Mouse (Mus musculus): ENCODE results near the gene Srgn.
"Not testable (repeated sequence)": the region's sequence is repeated elsewhere in the genome, so short reads cannot be mapped to it uniquely, and the experiment has no call there.

The Srgn gene

DNA sequence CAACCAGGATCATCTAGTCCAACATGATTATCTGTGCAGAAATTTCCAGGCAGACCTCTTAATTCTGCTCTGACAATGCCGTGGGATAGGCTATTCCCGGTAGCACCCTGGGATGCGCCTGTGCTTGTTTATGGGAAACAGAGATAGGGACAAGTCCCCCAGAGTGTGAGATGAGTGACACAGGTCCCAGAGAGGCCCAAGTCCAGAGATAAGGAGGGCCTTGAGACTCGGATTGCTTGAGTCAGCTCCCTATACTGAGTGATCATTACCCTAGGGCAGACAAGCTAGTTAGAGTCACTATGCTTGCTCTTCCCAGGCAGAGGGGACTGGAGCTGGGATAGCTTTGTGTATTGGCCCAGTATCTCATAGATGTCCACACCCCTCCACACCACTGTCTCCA is 5.5 kb downstream of the Srgn start:
- DNase-seq (ENCODE audit: low spot score) = no peak

DNA sequence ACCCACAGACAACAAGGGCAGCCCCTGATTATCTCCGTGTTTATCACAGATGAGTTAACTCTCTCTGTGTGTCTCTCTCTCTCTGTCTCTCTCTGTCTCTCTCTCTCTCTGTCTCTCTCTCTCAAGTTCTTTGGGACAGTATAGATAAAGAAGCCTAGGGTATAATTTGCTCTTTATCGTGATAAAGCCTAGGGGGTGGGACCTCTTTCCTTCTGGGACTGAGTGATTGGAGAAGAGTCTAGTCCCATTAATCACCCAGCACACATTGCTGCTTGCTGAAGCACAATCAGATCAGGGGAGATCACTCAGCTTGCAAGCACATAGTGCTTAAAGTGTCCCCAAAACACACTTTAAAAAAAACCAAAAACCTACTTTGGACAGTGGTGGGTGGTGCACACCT is 6.3 kb downstream of the Srgn start:
- no peak for DNase-seq (ENCODE audit: low spot score)

DNA sequence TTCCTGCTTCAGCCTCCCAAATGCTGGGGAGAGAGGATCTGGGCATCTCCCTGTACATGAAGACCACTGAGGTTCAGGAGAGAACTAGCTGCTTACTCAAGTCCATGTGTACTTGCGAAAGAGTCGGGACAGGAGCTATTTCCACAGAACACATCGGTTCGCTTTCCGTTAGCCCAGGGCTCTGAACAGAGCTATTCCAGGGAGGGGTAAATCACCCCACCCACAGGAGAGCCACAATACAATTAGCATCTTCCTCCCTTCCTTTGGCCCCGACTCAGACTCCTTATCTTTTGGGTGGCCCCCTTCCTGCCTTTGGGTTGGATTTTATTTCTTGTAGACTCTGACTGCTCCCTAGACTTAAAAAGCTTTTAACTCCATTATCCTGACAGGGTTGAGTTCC is 9.7 kb downstream of the Srgn start:
- no peak for DNase-seq (ENCODE audit: low spot score)

DNA sequence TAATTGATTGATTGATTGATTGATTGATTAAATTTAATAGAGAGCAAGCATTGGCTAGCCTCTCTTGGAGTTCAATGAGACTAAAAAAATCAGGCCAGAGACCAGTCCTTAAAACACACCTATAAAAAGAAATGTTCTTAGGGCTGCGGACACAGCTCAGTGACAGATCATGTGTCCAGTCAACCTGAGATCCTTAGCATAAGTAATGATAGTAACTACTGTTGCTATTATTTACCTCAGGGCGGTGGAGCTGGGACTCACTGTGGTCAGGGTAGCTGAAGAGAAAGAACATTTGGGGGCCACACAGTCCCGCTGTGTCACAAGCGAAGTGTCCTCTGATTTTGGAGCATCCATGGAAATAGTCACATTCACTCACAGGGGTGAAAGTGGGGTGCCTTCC is 14.4 kb downstream of the Srgn start:
- no peak for DNase-seq (ENCODE audit: low spot score)

DNA sequence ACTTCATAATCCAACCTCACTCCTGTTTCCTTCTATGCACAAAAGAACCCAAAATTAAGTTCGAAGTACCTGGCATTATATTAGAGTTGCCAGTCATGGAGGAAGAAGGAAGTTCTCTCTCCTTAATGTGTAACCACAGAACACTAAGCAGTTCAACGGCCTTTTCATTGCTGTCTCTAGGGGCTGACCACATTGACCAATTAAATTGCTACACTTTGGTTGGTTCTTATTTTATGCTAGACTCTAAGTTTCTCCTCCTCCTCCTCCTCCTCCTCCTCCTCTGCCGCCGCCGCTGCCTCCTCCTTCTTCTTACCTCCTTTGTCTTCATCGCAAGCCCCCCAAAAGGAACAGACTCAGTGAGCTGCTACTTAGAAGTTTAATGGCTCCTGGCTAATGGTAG is 15.7 kb downstream of the Srgn start:
- DNase-seq (ENCODE audit: low spot score) = no peak

DNA sequence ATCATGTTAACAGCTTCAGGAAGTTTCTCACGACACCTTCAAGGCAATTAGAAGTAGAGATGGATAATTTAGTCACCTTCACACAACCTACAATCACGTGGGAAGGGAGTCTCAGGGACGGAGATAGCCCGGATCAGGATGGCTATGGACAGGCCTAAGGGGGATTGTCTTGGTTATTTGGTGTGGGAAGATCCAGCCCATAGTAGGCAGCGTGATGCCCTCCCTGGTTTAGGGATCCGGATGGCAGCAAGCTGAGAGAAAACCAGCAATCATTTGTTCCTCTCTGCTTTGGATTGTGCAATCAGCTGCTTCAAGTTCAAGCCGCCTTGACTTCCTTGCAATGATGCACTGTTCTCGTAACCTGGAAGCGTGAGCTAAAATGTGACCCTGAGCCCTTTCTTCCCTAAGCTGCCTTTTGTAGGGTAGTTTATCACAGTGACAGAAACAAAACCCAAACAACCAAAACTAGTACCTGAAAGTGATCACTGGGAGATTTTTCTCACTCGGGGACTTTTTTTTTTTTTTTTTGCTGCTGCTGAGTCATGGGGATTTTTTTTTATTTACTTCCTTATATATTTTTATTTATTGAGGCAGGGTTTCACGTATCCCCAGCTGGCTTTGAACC is 18.1 kb downstream of the Srgn start:
- DNase-seq (ENCODE audit: low spot score) = no peak

DNA sequence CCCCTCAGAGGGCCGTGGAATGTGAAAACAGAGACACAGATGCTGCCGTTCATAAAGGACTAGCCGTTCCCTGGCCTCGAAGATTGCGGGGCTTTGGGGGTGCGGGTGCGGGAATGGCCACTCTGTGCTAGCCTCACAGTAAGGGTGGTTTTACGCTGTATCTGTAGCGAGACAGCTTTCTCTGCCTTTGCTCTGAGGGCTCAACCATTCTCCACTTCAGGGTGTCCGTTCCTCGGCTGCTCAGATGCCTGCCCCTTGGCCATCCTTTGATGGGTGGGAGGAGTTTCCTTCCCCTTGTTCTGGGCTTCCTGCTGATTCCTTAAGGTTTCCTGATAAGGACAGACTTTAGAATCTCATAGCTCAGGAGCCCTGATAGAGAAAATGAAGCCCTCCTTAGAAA is 18.8 kb downstream of the Srgn start:
- no peak for DNase-seq (ENCODE audit: low spot score)

DNA sequence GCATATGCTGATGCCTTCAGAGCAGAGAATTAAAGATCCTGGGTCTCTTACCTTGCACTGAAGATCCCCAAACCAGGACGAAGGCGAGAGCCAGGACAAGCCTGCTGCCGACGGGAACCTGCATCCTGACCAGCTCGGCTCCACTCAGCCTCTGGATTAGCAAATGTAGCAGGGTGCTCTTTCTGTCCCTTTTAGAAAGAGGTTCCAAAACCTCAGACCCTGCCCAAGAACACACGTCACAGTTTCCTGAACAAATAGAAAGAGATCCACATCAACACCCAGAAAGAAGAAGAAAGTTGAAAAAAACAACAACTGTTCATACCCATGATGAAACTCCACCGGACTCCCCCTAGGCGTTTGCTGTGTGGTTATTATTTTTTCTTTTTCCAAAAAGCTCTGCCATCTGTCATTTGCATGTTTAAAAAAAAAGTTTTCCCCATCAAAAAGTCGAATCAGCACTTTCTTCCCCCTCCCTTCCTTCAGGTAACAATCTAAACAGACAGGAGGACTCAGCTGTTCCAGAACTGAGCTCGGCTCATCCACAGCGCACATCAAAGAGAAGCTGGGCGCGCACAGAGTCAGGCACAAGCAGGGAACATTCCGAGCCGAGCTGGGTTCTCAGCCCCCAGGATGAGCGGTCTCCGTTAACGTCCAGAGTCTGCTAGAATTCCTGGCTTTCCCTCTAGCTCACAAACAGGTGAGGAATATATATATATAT is 19.5 kb downstream of the Srgn start:
- no peak for DNase-seq (ENCODE audit: low spot score)

DNA sequence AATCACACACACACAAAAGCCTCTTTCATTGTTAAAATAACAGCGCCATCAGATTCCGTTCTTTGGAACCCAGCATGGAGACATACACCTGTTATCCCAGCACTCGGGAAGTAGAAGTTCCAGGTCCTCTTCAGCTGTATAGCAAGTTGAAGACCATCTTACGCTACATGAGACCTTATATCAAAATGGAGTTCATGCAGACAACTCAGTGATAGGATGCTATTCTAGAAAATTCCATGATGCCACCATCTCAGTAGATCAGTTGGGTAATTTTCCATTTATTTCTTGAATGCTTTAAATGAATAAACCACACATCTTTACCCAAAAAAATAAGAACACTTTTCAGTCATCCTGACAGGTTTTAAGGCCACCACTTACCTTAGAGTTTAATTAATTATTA is 20.2 kb downstream of the Srgn start:
- DNase-seq (ENCODE audit: low spot score) = no peak

DNA sequence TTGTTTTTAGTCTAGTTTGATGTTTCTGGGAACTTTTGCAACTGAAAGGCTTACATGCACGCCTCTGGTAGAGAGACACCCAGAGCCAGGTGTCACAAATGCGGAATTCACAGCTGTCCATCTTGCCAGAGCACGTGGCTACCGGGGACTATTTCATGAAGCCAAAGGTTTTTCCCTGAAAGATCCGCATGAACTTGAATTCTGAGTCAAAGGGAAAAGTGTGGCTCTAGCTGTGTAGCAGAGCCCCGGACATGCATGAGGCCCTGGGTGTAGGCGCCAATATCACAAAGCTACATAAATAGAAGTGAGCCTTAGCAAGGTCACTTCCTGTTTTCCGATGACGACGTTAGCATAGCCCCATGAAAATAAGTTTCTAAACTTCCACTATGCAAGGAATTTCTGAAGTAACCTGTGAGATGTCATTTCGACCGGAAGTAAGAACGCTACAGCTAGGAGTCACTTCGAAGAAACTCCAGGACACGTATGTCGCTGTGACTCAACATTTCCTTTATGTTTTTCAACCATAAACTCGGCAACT is 21.2 kb downstream of the Srgn start:
- DNase-seq (ENCODE audit: low spot score) = no peak

DNA sequence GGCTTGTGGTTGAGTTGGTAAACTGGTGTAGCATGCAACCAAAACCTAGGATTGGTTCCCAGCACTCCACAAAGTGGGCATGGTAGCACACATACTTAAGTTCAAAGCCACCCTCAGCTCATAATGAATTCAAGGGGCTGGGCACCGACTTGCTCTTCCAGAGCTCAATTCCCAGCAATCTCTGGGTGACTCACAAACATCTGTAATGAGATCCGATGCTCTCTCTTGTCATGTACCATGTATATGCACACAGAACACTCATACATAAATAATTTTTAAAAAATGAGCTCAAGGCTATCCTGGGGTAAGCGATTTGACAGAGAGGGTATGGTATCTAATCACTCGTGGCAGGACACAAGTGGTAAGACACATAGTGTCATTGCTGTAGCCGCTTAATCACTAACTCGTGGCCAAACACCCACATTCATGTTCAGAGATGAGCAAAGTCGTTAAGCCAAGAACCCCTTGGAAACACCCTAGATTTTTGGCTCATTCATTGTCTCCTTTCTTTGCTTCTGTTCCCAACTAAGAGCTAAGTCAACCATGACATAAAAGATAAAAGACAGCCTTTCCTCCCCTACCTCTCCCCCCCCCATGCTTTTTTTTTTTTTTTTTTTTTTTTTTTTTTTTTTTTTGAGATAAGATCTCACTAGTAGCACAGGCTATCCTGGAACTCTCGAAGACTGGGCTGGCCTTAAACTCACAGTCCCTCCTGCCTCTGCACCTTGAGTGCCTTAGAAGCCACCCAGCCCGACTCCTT is 21.8 kb downstream of the Srgn start:
- no peak for DNase-seq (ENCODE audit: low spot score)

DNA sequence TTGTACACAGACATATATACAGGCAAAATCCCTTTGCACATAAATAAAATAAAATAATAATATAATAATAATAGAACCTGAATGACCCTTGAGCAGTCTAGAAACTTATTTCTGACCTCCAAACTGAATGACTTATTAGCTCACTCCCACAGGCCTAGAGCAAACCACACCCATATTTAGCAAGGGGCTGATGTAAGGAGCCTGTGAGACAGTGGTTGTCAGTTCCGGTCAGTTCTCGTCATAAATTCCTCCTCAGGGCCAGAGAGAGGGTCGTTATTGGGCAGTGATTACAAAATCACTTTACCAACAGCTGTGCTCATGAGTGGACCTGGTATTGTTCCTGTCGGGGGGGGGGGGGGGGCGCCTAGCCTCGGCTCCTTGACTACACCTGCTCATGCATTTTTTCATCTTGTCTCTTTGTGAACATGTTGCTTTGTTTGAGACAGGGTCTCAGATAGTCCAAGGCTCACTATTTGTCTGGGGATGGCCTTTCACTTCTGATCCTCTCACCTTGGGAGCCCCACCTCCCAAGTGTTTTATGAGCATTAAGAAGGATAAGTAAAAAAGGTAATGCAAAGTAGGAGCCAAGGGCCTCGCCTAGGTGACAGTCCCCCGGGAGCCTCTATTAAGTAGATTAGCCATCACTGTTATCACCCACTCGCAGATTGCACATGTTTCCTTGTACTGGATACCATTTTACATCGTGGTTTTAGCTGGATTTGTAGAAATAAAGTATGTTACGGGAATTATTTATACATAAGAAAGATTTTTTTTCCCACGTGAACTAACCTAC is 23.2 kb downstream of the Srgn start:
- no peak for DNase-seq (ENCODE audit: low spot score)

DNA sequence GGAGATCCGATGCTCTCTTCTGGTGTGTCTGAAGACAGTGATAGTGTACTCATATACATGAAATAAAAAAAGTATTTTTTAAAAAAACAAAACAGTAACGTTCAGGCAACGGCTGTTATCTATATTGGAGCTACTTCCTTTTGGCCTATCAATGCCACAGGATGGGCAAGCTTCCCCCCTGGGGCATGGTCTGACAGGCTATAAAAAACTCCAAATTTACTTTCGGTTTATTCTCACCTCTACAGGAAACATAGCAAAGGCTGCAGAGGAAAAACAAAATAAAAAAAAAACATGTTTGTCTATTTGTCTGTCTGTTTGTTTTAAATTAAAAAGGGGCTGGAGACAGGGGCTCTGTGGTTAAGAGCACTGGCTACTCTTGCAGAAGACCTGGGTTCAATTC is 23.9 kb downstream of the Srgn start:
- DNase-seq (ENCODE audit: low spot score) = no peak

DNA sequence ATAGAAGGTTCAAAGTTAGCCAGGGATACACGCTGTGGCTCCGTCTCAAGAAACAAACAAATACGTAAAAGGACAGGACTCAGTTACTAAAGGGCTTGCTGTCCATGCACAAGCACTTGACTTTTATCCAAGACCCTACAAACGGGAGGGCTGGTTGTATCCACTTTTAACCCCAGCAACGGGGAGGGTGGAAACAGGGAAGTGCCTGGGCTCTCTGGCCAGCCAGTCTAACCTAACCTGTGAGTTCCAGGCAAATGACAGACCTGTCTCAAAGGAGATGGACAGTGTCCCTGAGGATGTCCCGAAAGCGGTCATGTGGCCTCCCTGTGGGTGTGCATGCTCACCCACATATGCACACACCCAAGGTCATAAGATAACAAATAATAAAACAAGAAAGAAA is 25.3 kb downstream of the Srgn start:
- DNase-seq (ENCODE audit: low spot score) = no peak

DNA sequence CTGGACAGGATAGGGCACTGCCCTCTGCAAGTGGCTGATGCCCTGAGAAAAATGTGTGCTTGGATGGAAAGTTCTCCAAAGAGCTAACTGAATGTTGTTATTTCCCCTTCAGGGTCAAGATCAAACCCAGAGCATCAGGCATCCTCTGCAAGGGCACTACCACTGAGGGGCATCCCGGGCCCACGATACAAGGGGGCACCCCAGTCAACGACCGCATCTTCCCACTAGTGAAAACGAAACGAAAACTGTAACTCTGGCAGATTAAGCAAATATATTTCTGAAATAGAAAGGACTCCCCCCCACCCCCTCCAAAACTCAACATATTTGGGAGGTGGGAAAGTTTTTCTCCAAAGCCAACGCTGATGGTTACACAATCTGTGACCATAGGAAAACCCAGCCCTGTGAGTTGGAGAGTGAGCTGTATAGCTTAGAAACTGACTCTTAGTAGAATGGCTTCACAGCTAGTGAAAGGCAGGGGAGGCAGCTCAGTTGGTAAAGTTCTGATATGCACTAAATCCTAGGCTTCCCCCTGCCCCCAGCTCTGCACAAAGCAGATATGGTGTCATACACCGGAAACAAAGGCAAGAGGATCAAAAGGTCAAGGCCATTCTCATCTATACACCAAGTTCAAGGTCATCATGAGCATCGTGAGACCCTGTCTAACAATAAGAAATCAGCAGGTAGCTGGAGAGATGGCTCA is 26.2 kb downstream of the Srgn start:
- no peak for DNase-seq (ENCODE audit: low spot score)

DNA sequence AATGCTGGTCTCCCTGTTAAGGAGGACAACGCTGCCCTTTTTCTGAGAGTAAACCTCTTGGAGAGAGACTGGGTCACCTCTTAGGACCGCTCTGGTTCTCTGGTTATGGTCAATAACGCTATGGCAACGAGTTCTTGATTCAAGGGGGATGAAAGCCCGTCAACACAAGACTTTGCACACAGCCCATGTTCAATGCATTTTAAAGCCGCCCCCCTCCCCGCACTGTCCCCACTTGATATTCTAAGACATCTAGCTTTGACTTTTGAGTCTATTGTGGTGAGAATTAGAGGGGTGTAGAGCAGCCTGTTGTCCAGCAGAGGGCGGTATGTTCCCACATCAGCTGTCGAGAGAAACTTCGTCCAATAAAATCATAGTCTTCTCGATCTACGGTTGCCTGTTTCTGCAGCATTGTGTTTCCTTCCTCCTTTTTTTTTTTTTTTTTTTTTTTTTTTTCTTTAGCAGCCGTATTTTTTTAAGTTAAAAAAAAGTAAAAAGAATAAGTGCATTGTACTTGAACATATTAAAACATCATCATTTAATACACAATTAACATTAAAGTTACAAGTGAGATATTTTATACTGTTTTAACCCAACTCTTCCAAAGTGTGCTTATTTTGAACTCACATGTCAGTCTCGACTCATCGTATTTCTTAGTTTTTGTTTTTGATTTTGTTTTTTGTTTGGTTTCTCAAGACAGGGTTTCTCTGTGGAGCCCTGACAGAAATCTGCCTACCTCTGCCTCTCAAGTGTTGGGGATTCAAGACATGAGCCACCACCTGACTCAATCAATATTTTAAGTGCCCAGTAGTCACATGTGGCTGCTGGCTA is 26.9 kb downstream of the Srgn start:
- peak; percentile 39 for DNase-seq (ENCODE audit: low spot score)

DNA sequence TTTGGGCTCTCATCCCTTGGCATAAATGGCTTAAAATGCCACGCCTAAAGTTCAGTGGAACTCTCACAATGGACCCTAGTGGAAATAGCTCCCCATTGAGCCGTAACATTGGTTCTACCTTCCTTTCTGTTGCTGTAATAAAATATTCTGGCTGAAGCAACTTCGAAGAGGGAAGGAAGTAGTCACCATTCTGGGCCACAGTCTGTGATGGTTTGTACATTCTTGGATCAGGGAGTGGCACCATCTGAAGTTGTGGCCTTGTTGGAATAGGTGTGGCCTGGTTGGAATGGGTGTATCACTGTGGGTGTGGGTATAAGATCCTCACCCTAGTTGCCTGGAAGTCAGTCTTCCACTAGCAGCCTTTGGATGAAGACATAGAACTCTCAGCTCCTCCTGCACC is 35.6 kb downstream of the Srgn start:
- DNase-seq (ENCODE audit: low spot score) = not testable (repeated sequence)

DNA sequence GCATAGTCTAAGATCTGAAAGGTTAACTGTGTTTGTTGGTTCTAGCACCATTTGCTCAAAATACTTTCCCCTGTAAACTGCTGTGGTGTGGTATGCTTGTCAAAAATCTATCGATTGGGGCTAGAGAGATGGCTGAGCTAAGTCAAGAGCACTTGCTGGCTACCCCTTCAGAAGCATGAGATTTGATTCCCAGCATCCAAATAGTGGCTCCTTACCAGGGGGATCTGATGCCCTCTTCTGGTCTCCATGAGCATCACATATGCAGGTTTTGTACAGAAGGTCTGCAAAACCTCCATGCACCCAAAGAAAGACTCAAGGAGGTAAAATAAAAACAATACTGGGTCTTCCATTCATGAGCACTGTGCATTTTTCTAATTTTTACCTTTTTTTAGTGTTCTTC is 39.0 kb downstream of the Srgn start:
- peak; percentile 42 for DNase-seq (ENCODE audit: low spot score)

DNA sequence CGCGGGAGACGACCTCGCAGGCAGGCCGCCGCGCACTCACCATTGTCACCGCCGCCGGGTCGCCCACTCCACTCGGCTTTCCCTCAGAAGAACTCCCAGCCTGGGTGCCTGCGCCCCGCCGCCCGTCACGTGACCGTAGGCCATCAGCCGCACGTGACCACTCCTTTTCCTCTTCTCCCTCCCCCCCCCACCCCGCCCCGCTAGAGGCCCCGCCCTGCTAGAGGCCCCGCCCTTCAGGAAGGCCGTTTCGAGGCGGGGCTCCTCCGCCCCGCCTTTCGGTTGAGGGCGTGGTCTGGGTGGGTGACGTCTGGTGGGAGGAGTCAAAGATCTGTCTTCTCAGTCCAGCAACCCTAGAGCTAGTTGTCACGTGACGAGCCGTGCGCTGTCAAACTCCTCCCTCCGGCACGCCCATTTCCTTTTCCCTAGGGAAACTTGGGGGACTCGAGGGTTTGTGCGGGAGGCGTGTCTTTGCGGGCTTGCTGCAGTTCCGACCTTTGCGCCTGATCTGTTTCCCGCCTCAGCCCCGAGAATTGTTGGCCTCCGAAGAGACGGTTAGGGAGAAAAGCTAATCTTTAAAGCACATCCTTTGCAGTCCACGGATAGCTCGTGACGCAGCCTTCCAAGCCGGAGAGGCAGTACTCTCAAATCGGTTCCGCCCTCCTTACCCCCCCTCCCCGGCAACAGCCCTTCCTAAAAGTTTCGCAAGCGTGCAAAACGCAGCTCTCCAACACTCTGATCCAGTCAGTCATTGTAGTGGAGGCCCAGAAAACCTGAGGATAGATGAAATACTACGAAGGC is 40.4 kb downstream of the Srgn start, which contains the start of gene Vps26a:
Vps26a (minus strand) TSS at position 188 of the 798 bp plus-strand sequence.
- DNase-seq (ENCODE audit: low spot score) = peak; percentile 98
